Mouse (Mus musculus): Measurements from ENCODE around the gene Ddb2. TPM values are rescaled to one million over a fixed set of nuclear protein-coding genes. Genes with fewer than 3 reads are reported as not detected.

The Ddb2 gene
- polyA plus RNA-seq, 1 experiment from 2014 or later: 17.0 TPM

GRCm38 (mm10) chr2:91202972-91203656 lies 33.7 kb downstream of the Ddb2 start:
- Histone ChIP-seq H3K4me2 (peak overlapping the region; percentile 67), H3K36me3 (peaks cover 34% of the 10 kb centered on the region), H3K27me3 (no peaks in the 10 kb centered on the region), H3K4me3 (replicated peaks) (peak overlapping the region; percentile 63), H3K4me1 (peaks cover 17% of the 10 kb centered on the region), H3K9me3 (replicated peaks) (no peaks in the 10 kb centered on the region), H3K9ac (peak overlapping the region; percentile 69), H3K27ac (peak overlapping the region; percentile 96)
- 12% methylated on average over 20 of the region's 20 CpGs for WGBS
- ATAC-seq (replicated peaks; ENCODE audit: low FRiP score): no peak; the same call in 1 of the 2 replicates

GRCm38 (mm10) chr2:91202222-91202971 lies 34.4 kb downstream of the Ddb2 start, which contains the start of the genes Nr1h3 and Acp2:
Gene Nr1h3, minus strand, starts transcription at chr2:91202834.
Gene Acp2, plus strand, starts transcription at chr2:91202885.
- peak; percentile 95 for ATAC-seq (replicated peaks; ENCODE audit: low FRiP score)
- H3K4me2 ChIP-seq: peak within 1 kb of the TSS; percentile 67
- peaks cover 27% of the 10 kb centered on the region for H3K36me3 ChIP-seq
- H3K9ac ChIP-seq: peak within 1 kb of the TSS; percentile 69
- peaks cover 17% of the 10 kb centered on the region for H3K4me1 ChIP-seq
- H3K9me3 ChIP-seq (replicated peaks): no peaks in the 10 kb centered on the region
- WGBS: 3% methylated on average over 28 of the region's 28 CpGs
- H3K27me3 ChIP-seq: no peaks in the 10 kb centered on the region
- peak within 1 kb of the TSS; percentile 63 for H3K4me3 ChIP-seq (replicated peaks)
- peak within 1 kb of the TSS; percentile 96 for H3K27ac ChIP-seq

GRCm38 (mm10) chr2:91198888-91199287 lies 37.9 kb downstream of the Ddb2 start:
- no peak overlapping the region for H3K4me3 ChIP-seq (replicated peaks)
- 90% methylated on average over 3 of the region's 3 CpGs for WGBS
- H3K27ac ChIP-seq: no peak overlapping the region
- H3K27me3 ChIP-seq: no peaks in the 10 kb centered on the region
- no peak overlapping the region for H3K4me2 ChIP-seq
- peaks cover 33% of the 10 kb centered on the region for H3K4me1 ChIP-seq
- H3K9me3 ChIP-seq (replicated peaks): no peaks in the 10 kb centered on the region
- no peak overlapping the region for H3K9ac ChIP-seq
- ATAC-seq (replicated peaks; ENCODE audit: low FRiP score): no peak
- H3K36me3 ChIP-seq: no peaks in the 10 kb centered on the region

GRCm38 (mm10) chr2:91196577-91197001 lies 40.2 kb downstream of the Ddb2 start:
- Histone ChIP-seq H3K4me2 (no peak overlapping the region), H3K27me3 (no peaks in the 10 kb centered on the region; the same call in 1 of the 2 replicates), H3K4me1 (peaks cover 21% of the 10 kb centered on the region), H3K4me3 (replicated peaks) (no peak overlapping the region), H3K27ac (no peak overlapping the region), H3K9ac (no peak overlapping the region), H3K36me3 (no peaks in the 10 kb centered on the region), H3K9me3 (replicated peaks) (no peaks in the 10 kb centered on the region)
- no peak for ATAC-seq (replicated peaks; ENCODE audit: low FRiP score)
- 70% methylated on average over 3 of the region's 3 CpGs for WGBS

- Histone ChIP-seq H3K4me1 (peaks cover 19% of the 10 kb centered on the region), H3K4me3 (replicated peaks) (peak overlapping the region; percentile 45), H3K4me2 (peak overlapping the region; percentile 84), H3K9ac (peak overlapping the region; percentile 38), H3K27me3 (no peaks in the 10 kb centered on the region; the same call in 1 of the 2 replicates), H3K36me3 (no peaks in the 10 kb centered on the region), H3K9me3 (replicated peaks) (no peaks in the 10 kb centered on the region), H3K27ac (peak overlapping the region; percentile 58)
- 1% methylated on average over 27 of the region's 27 CpGs for WGBS
- ATAC-seq (replicated peaks; ENCODE audit: low FRiP score): peak; percentile 89
These were observed 42.0 kb downstream of the Ddb2 start for GRCm38 (mm10) chr2:91194624-91195332.

GRCm38 (mm10) chr2:91190501-91190900 lies 46.3 kb downstream of the Ddb2 start:
- no peak for ATAC-seq (replicated peaks; ENCODE audit: low FRiP score)
- peaks cover 16% of the 10 kb centered on the region for H3K4me1 ChIP-seq
- H3K36me3 ChIP-seq: no peaks in the 10 kb centered on the region
- no peak overlapping the region for H3K27ac ChIP-seq
- WGBS: 88% methylated on average over 16 of the region's 16 CpGs
- H3K9ac ChIP-seq: no peak overlapping the region
- no peak overlapping the region for H3K4me3 ChIP-seq (replicated peaks)
- no peaks in the 10 kb centered on the region; the same call in 1 of the 2 replicates for H3K27me3 ChIP-seq
- H3K9me3 ChIP-seq (replicated peaks): no peaks in the 10 kb centered on the region
- no peak overlapping the region for H3K4me2 ChIP-seq

- Histone ChIP-seq H3K9ac (no peak overlapping the region), H3K4me1 (peaks cover 10% of the 10 kb centered on the region), H3K4me3 (replicated peaks) (no peak overlapping the region), H3K27ac (no peak overlapping the region), H3K27me3 (no peaks in the 10 kb centered on the region; the same call in 1 of the 2 replicates), H3K36me3 (no peaks in the 10 kb centered on the region), H3K4me2 (no peak overlapping the region), H3K9me3 (replicated peaks) (no peaks in the 10 kb centered on the region)
- ATAC-seq (replicated peaks; ENCODE audit: low FRiP score): no peak
- 58% methylated on average over 4 of the region's 4 CpGs for WGBS
These were observed 49.4 kb downstream of the Ddb2 start for GRCm38 (mm10) chr2:91187431-91187830.

GRCm38 (mm10) chr2:91186208-91186607 lies 50.6 kb downstream of the Ddb2 start:
- Histone ChIP-seq H3K4me3 (replicated peaks) (no peak overlapping the region), H3K36me3 (no peaks in the 10 kb centered on the region), H3K9ac (no peak overlapping the region), H3K9me3 (replicated peaks) (no peaks in the 10 kb centered on the region), H3K4me2 (no peak overlapping the region), H3K27me3 (no peaks in the 10 kb centered on the region), H3K4me1 (peaks cover 17% of the 10 kb centered on the region), H3K27ac (no peak overlapping the region)
- 76% methylated on average over 1 of the region's 1 CpGs for WGBS
- no peak for ATAC-seq (replicated peaks; ENCODE audit: low FRiP score)

- no peak; the same call in 1 of the 2 replicates for ATAC-seq (replicated peaks; ENCODE audit: low FRiP score)
- Histone ChIP-seq H3K36me3 (no peaks in the 10 kb centered on the region), H3K9me3 (replicated peaks) (no peaks in the 10 kb centered on the region), H3K4me2 (peak within 1 kb of the TSS; percentile 92), H3K27ac (peak within 1 kb of the TSS; percentile 83), H3K4me1 (peaks cover 17% of the 10 kb centered on the region), H3K27me3 (no peaks in the 10 kb centered on the region), H3K9ac (peak within 1 kb of the TSS; percentile 59), H3K4me3 (replicated peaks) (peak within 1 kb of the TSS; percentile 94)
- 63% methylated on average over 15 of the region's 15 CpGs for WGBS
These were observed 52.9 kb downstream of the Ddb2 start, which contains the start of gene Madd for GRCm38 (mm10) chr2:91183711-91184405. Gene Madd, minus strand, starts transcription at chr2:91183837.

- Histone ChIP-seq H3K9ac (peak overlapping the region; percentile 59), H3K27ac (peak overlapping the region; percentile 83), H3K4me2 (peak overlapping the region; percentile 92), H3K9me3 (replicated peaks) (no peaks in the 10 kb centered on the region), H3K36me3 (0 out of 2 replicates have a peak, but pooled peaks cover 3% of the 10 kb centered on the region), H3K27me3 (no peaks in the 10 kb centered on the region), H3K4me3 (replicated peaks) (peak overlapping the region; percentile 94), H3K4me1 (peaks cover 17% of the 10 kb centered on the region)
- ATAC-seq (replicated peaks; ENCODE audit: low FRiP score): peak; percentile 95
- 0% methylated on average over 9 of the region's 9 CpGs for WGBS
These were observed 53.7 kb downstream of the Ddb2 start for GRCm38 (mm10) chr2:91183148-91183513.

GRCm38 (mm10) chr2:91182405-91183147 lies 54.2 kb downstream of the Ddb2 start:
- WGBS: under 1% methylated on average over 76 of the region's 81 CpGs
- peak; percentile 96 for ATAC-seq (replicated peaks; ENCODE audit: low FRiP score)
- peak overlapping the region; percentile 94 for H3K4me3 ChIP-seq (replicated peaks)
- peak overlapping the region; percentile 83 for H3K27ac ChIP-seq
- H3K4me2 ChIP-seq: peak overlapping the region; percentile 92
- peak overlapping the region; percentile 59 for H3K9ac ChIP-seq
- H3K9me3 ChIP-seq (replicated peaks): no peaks in the 10 kb centered on the region
- no peaks in the 10 kb centered on the region for H3K27me3 ChIP-seq
- H3K36me3 ChIP-seq: peaks cover 8% of the 10 kb centered on the region
- peaks cover 17% of the 10 kb centered on the region for H3K4me1 ChIP-seq
